Mouse (Mus musculus) hindbrain, embryonic 16.5 days (tissue): ENCODE results near the gene Cd300ld5. TPM values are rescaled to one million over a fixed set of nuclear protein-coding genes. Genes with fewer than 3 reads are reported as not detected.

Experiments
- ATAC-seq: fragments of 200-750 bp; cut with Nextera tagmentation; 2 replicates; pipeline ENCODE4 v1.8.0; 2017; ENCODE audit warnings: moderate TSS enrichment, moderate library complexity
- H3K27ac ChIP-seq: fragments of 300-500 bp; sonication (generic); 2 replicates; pipeline ENCODE4 v1.5.1; 2014; ENCODE audit warnings: low read depth, mild to moderate bottlenecking, control low read depth, low read length, moderate library complexity
- H3K27me3 ChIP-seq: fragments of 300-500 bp; sonication (generic); replicated peaks from 2 replicates; pipeline ENCODE4 v1.6.1; 2014; ENCODE audit warnings: low read length; ENCODE audit not compliant: control insufficient read depth, insufficient read depth
- H3K36me3 ChIP-seq: fragments of 300-500 bp; sonication (generic); 2 replicates; pipeline ENCODE4 v1.6.1; 2014; ENCODE audit warnings: mild to moderate bottlenecking, low read length, moderate library complexity, mixed read lengths; ENCODE audit not compliant: control insufficient read depth, insufficient read depth
- H3K4me1 ChIP-seq: fragments of 300-500 bp; sonication (generic); 2 replicates; pipeline ENCODE4 v1.6.1; 2014; ENCODE audit warnings: low read depth, low read length; ENCODE audit not compliant: control insufficient read depth, insufficient read depth
- H3K4me2 ChIP-seq: fragments of 300-500 bp; sonication (generic); 2 replicates; pipeline ENCODE4 v1.6.1; 2014; ENCODE audit warnings: mild to moderate bottlenecking, low read length, control low read depth, moderate library complexity
- H3K4me3 ChIP-seq: fragments of 300-500 bp; sonication (generic); 2 replicates; pipeline ENCODE4 v1.5.1; 2014; ENCODE audit warnings: mild to moderate bottlenecking, low read length, control low read depth, moderate library complexity
- H3K9ac ChIP-seq: fragments of 300-500 bp; sonication (generic); 2 replicates; pipeline ENCODE4 v1.6.1; 2014; ENCODE audit warnings: low read depth, mild to moderate bottlenecking, control low read depth, low read length, moderate library complexity
- H3K9me3 ChIP-seq: fragments of 300-500 bp; sonication (generic); 2 replicates; pipeline ENCODE4 v1.6.1; 2014; ENCODE audit warnings: mild to moderate bottlenecking, low read length, moderate library complexity; ENCODE audit not compliant: control insufficient read depth
- WGBS: fragments of 180-500 bp; shearing (Covaris S2); extraction: QIAGEN DNeasy Blood & Tissue Kit; methylation state at CpG from one replicate; pipeline ENCODE4 v1.1.7; 2014; 5-methylcytosine and 5-hydroxymethylcytosine counted together
- polyA plus RNA-seq: library from polyadenylated mRNA; unstranded; fragments of >200 nt; fragmentation: Nextera tagmentation; extraction: Ambion mirVana; gene quantifications from 2 replicates; pipeline ENCODE4 v1.2.1, GENCODE M21; 2015

Gene Cd300ld5
- polyA plus RNA-seq, 1 experiment from 2014 or later, result not detected

- no peaks in the 10 kb centered on the region for H3K27me3 ChIP-seq
- H3K9ac ChIP-seq, result no peak overlapping the region
- H3K4me2 ChIP-seq, result no peak overlapping the region
- 96% methylated on average over 1 of the region's 1 CpGs for WGBS
- no peaks in the 10 kb centered on the region for H3K36me3 ChIP-seq
- H3K4me1 ChIP-seq, result no peaks in the 10 kb centered on the region
- no peak for ATAC-seq
- H3K27ac ChIP-seq, result no peak overlapping the region
- no peak overlapping the region for H3K4me3 ChIP-seq
- H3K9me3 ChIP-seq, result no peaks in the 10 kb centered on the region
Observed at GRCm38 (mm10) chr11:115077436-115077835, 39.9 kb upstream of the Cd300ld5 start.

- Histone ChIP-seq H3K36me3 (no peaks in the 10 kb centered on the region), H3K9me3 (no peaks in the 10 kb centered on the region), H3K4me1 (peaks cover 11% of the 10 kb centered on the region), H3K4me2 (no peak overlapping the region), H3K9ac (no peak overlapping the region), H3K27ac (no peak overlapping the region), H3K27me3 (no peaks in the 10 kb centered on the region), H3K4me3 (no peak overlapping the region)
- 57% methylated on average over 5 of the region's 5 CpGs for WGBS
- ATAC-seq, result no peak
Observed at GRCm38 (mm10) chr11:115075859-115076258, 38.3 kb upstream of the Cd300ld5 start.

- Histone ChIP-seq H3K4me1 (peaks cover 11% of the 10 kb centered on the region), H3K4me3 (no peak overlapping the region), H3K4me2 (no peak overlapping the region), H3K36me3 (no peaks in the 10 kb centered on the region), H3K9me3 (no peaks in the 10 kb centered on the region), H3K27ac (no peak overlapping the region), H3K9ac (no peak overlapping the region), H3K27me3 (no peaks in the 10 kb centered on the region)
- ATAC-seq, result no peak
- 78% methylated on average over 7 of the region's 7 CpGs for WGBS
Observed at GRCm38 (mm10) chr11:115075407-115075806, 37.8 kb upstream of the Cd300ld5 start.

- H3K9me3 ChIP-seq, result no peaks in the 10 kb centered on the region
- H3K4me3 ChIP-seq, result no peak overlapping the region
- no peak overlapping the region for H3K27ac ChIP-seq
- H3K27me3 ChIP-seq, result peaks cover 6% of the 10 kb centered on the region; the same call in 1 of the 2 replicates
- H3K4me1 ChIP-seq, result peaks cover 11% of the 10 kb centered on the region
- no peaks in the 10 kb centered on the region for H3K36me3 ChIP-seq
- 65% methylated on average over 5 of the region's 5 CpGs for WGBS
- no peak overlapping the region for H3K4me2 ChIP-seq
- no peak for ATAC-seq
- H3K9ac ChIP-seq, result no peak overlapping the region
Observed at GRCm38 (mm10) chr11:115073002-115073401, 35.4 kb upstream of the Cd300ld5 start.

DNA sequence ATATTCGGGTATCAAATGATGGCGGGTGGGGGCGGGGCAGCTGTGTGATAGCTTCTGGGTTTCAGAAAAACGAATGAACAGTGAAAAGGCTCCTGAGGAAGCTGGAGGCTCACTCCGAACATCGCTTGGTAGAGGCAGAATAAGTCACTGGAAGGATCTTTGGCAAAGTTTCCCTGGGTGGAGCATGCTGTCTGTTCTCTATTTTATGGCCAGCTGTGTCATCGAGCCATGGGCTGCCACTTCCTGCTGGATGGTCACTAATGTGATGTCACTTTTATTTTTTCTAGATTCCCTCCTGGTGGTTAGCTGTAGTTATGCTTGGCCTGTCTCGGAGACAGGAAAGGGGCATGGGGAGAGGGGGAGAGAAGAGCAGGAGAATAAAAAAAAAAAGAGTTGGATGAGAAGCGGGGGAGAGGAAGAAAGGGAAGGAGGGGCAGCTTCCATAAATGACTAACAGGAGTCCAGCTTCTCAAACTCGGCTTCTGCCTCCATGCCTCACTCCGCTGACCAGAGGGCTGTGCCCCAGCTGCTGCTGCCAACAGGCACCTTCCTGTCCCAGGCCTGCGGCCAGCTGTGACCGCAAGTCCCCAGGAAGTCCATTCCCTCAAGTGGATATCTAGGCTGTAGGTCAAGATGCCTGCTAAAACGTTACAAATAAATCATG is 34.2 kb upstream of the Cd300ld5 start:
- Histone ChIP-seq H3K27me3 (peaks cover 7% of the 10 kb centered on the region; the same call in 1 of the 2 replicates), H3K9me3 (no peaks in the 10 kb centered on the region), H3K9ac (no peak overlapping the region), H3K4me3 (no peak overlapping the region), H3K36me3 (no peaks in the 10 kb centered on the region), H3K4me1 (peaks cover 11% of the 10 kb centered on the region), H3K4me2 (peak overlapping the region; percentile 38), H3K27ac (peak overlapping the region; percentile 65; the same call in 1 of the 2 replicates)
- 0 out of 2 replicates have a peak, but pooled peaks have one; percentile 48 for ATAC-seq
- 9% methylated on average over 14 of the region's 14 CpGs for WGBS

- ATAC-seq, result no peak
- Histone ChIP-seq H3K4me1 (peaks cover 11% of the 10 kb centered on the region), H3K4me3 (no peak overlapping the region), H3K9me3 (no peaks in the 10 kb centered on the region), H3K4me2 (peak overlapping the region; percentile 38), H3K9ac (0 out of 2 replicates have a peak overlapping the region, but pooled peaks have one; percentile 27), H3K27ac (no peak overlapping the region), H3K36me3 (no peaks in the 10 kb centered on the region), H3K27me3 (peaks cover 7% of the 10 kb centered on the region; the same call in 1 of the 2 replicates)
- WGBS, result 3% methylated on average over 9 of the region's 9 CpGs
Observed at GRCm38 (mm10) chr11:115071015-115071551, 33.5 kb upstream of the Cd300ld5 start.

DNA sequence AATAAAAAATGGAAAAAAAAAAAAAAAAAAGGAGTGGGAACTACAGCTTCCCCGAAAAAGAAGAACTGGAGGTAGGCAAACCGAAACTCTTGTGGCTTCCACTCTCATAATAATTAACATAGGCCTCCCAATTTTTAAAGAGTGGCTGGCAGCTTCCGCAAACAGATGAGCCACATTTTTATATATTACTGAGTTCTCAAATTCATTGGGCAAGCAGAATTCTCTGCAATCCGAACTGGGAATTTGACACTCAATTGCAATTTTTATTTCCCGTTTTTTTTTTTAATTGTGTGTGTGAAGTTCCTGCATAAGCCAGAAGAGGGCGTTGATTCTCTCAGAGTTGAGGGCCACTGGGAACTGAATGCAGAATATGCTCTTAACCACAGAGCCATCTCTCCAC is 29.2 kb upstream of the Cd300ld5 start:
- Histone ChIP-seq H3K36me3 (no peaks in the 10 kb centered on the region), H3K4me3 (no peak overlapping the region), H3K4me2 (no peak overlapping the region), H3K27me3 (peaks cover 7% of the 10 kb centered on the region; the same call in 1 of the 2 replicates), H3K27ac (no peak overlapping the region), H3K4me1 (peaks cover 8% of the 10 kb centered on the region), H3K9me3 (no peaks in the 10 kb centered on the region), H3K9ac (no peak overlapping the region)
- WGBS, result 76% methylated on average over 6 of the region's 6 CpGs
- ATAC-seq, result no peak

- 24% methylated on average over 5 of the region's 5 CpGs for WGBS
- no peak within 1 kb of the TSS for H3K4me3 ChIP-seq
Observed at GRCm38 (mm10) chr11:115062077-115062476, 24.5 kb upstream of the Cd300ld5 start, which contains the start of gene Cd300e. TSS of gene Cd300e (minus strand) at chr11:115062177.

GRCm38 (mm10) chr11:115059797-115060196 is 22.2 kb upstream of the Cd300ld5 start:
- WGBS, result 89% methylated on average over 2 of the region's 2 CpGs
- H3K27ac ChIP-seq, result no peak overlapping the region
- H3K4me2 ChIP-seq, result no peak overlapping the region
- H3K4me3 ChIP-seq, result no peak overlapping the region
- no peak for ATAC-seq
- 0 out of 2 replicates have a peak, but pooled peaks cover 2% of the 10 kb centered on the region for H3K27me3 ChIP-seq
- H3K36me3 ChIP-seq, result no peaks in the 10 kb centered on the region
- H3K9ac ChIP-seq, result no peak overlapping the region
- H3K9me3 ChIP-seq, result no peaks in the 10 kb centered on the region
- no peaks in the 10 kb centered on the region for H3K4me1 ChIP-seq

More at GRCm38 (mm10) chr11:115062077-115062476, 24.5 kb upstream of the Cd300ld5 start, which contains the start of gene Cd300e:
- Histone ChIP-seq H3K9me3 (no peaks in the 10 kb centered on the region), H3K36me3 (no peaks in the 10 kb centered on the region), H3K27ac (no peak within 1 kb of the TSS), H3K4me1 (no peaks in the 10 kb centered on the region), H3K27me3 (0 out of 2 replicates have a peak, but pooled peaks cover 2% of the 10 kb centered on the region), H3K9ac (no peak within 1 kb of the TSS), H3K4me2 (no peak within 1 kb of the TSS)
- ATAC-seq, result no peak
